In genomic region chr7:139271871-139272270, GRCm38 (mm10) we compare ENCODE assay signal across 15 mouse cellular contexts. TPM values are rescaled to one million over a fixed set of nuclear protein-coding genes. Genes with fewer than 3 reads are reported as not detected.
A peak's percentile ranks its signal among the peaks of the same experiment; 100 is the strongest.
DNase-seq lines count a peak whose midpoint lies in the region; ATAC-seq and TF ChIP-seq lines count a peak whose summit lies in the region.
"Had no signal": no experiment of that assay in that cellular context is flagged by ENCODE, and none has a peak within 500 bp of the region (broad histone marks: within the 10 kb centered on the region; RNA-seq: fewer than 3 reads in every experiment).

No protein-coding gene starts in this region.

- no peak for DNase-seq in heart, postnatal 0 days (ENCODE audit: low spot score)
- DNase-seq in heart, postnatal 10 days = no peak
- peak; percentile 46 for DNase-seq in brain, embryonic 14.5 days (ENCODE audit: low read depth)
- peak; percentile 74 to 75 for DNase-seq in right cerebral cortex, adult 2 months (ENCODE audit: low spot score in 2 of 2)
- DNase-seq in midbrain, embryonic 11.5 days (ENCODE audit: low spot score, missing footprints) = no peak
- no peak for DNase-seq in adipocyte (ENCODE audit: low spot score)
- DNase-seq in midbrain, postnatal 0 days (ENCODE audit: low spot score) = no peak
- DNase-seq: adrenal gland, postnatal 36 days; cerebellum, adult 9-10 months; gastrocnemius, postnatal 36 days had no signal

- H3K9ac ChIP-seq in heart, postnatal 0 days (replicated peaks; ENCODE audit: low read depth, low read length) = no peak overlapping the region
- no peak overlapping the region for H3K9ac ChIP-seq in intestine, embryonic 16.5 days (ENCODE audit: low read depth, low read length)
- H3K9ac ChIP-seq in midbrain, embryonic 11.5 days (ENCODE audit: low read length) = no peak overlapping the region
- H3K9ac ChIP-seq in midbrain, postnatal 0 days (replicated peaks; ENCODE audit: low read length, poor library complexity, severe bottlenecking) = no peak overlapping the region
- H3K9ac ChIP-seq: limb, embryonic 13.5 days had no signal

- 0 out of 2 replicates have a peak overlapping the region, but pooled peaks have one; percentile 26 for H3K27ac ChIP-seq in heart, postnatal 0 days (ENCODE audit: low read depth)
- peak overlapping the region; percentile 94 for H3K27ac ChIP-seq in intestine, embryonic 16.5 days (ENCODE audit: low read length)
- H3K27ac ChIP-seq in midbrain, embryonic 11.5 days (ENCODE audit: low read depth, low read length) = no peak overlapping the region
- no peak overlapping the region for H3K27ac ChIP-seq in midbrain, postnatal 0 days (ENCODE audit: low read depth, low read length)

- intact Hi-C loops in heart, postnatal 10 days (cut with DNase I) = no loop called here

- no peak for TF ChIP-seq CTCF in heart, postnatal 0 days (IDR thresholded peaks at IDR 0.05; ENCODE audit: low read depth)
- no peak for TF ChIP-seq CTCF in brain, embryonic 14.5 days (IDR thresholded peaks at IDR 0.05; ENCODE audit: borderline replicate concordance, extremely low read depth, insufficient read depth, insufficient read length)
- no peak for TF ChIP-seq CTCF in midbrain, postnatal 0 days (IDR thresholded peaks at IDR 0.05)

- no peaks in the 10 kb centered on the region for H3K9me3 ChIP-seq in heart, postnatal 0 days (replicated peaks; ENCODE audit: control insufficient read depth, low read length)
- no peaks in the 10 kb centered on the region for H3K9me3 ChIP-seq in intestine, embryonic 16.5 days (ENCODE audit: control insufficient read depth, low read length)
- no peaks in the 10 kb centered on the region for H3K9me3 ChIP-seq in midbrain, embryonic 11.5 days (ENCODE audit: control insufficient read depth, low read length)
- H3K9me3 ChIP-seq in midbrain, postnatal 0 days (ENCODE audit: low read length) = no peaks in the 10 kb centered on the region
- H3K9me3 ChIP-seq: limb, embryonic 13.5 days had no signal

- H3K36me3 ChIP-seq in heart, postnatal 0 days (replicated peaks; ENCODE audit: control insufficient read depth, insufficient read depth, low read length) = peaks cover 15% of the 10 kb centered on the region; the same call in 1 of the 2 replicates
- peaks cover 4% of the 10 kb centered on the region for H3K36me3 ChIP-seq in intestine, embryonic 16.5 days (ENCODE audit: control insufficient read depth, insufficient read depth, low read length)
- H3K36me3 ChIP-seq in midbrain, embryonic 11.5 days (ENCODE audit: control insufficient read depth, insufficient read depth, low read length) = no peaks in the 10 kb centered on the region
- H3K36me3 ChIP-seq in midbrain, postnatal 0 days (ENCODE audit: insufficient read depth, low read length) = no peaks in the 10 kb centered on the region

- peaks cover 31% of the 10 kb centered on the region for H3K4me1 ChIP-seq in heart, postnatal 0 days (ENCODE audit: control insufficient read depth, insufficient read depth)
- peaks cover 36% of the 10 kb centered on the region for H3K4me1 ChIP-seq in intestine, embryonic 16.5 days (ENCODE audit: control insufficient read depth, insufficient read depth, low read length)
- H3K4me1 ChIP-seq in midbrain, embryonic 11.5 days (ENCODE audit: control insufficient read depth, insufficient read depth, low read length) = no peaks in the 10 kb centered on the region
- H3K4me1 ChIP-seq in midbrain, postnatal 0 days (ENCODE audit: insufficient read depth, low read length) = 0 out of 2 replicates have a peak, but pooled peaks cover 4% of the 10 kb centered on the region

- no peak overlapping the region for H3K4me3 ChIP-seq in heart, postnatal 0 days (ENCODE audit: low read depth, low read length)
- H3K4me3 ChIP-seq in intestine, embryonic 16.5 days (ENCODE audit: low read length) = no peak overlapping the region
- no peak overlapping the region for H3K4me3 ChIP-seq in midbrain, embryonic 11.5 days (ENCODE audit: low read depth, low read length)
- no peak overlapping the region for H3K4me3 ChIP-seq in midbrain, postnatal 0 days (ENCODE audit: low read depth, low read length)
- H3K4me3 ChIP-seq: erythroblast, embryonic 14.5 days; limb, embryonic 13.5 days had no signal

- H3K4me2 ChIP-seq in heart, postnatal 0 days (ENCODE audit: low read depth, low read length) = no peak overlapping the region
- H3K4me2 ChIP-seq in intestine, embryonic 16.5 days (ENCODE audit: low read depth, low read length) = no peak overlapping the region
- no peak overlapping the region for H3K4me2 ChIP-seq in midbrain, embryonic 11.5 days
- H3K4me2 ChIP-seq in midbrain, postnatal 0 days (ENCODE audit: low read depth, low read length, poor library complexity, severe bottlenecking) = no peak overlapping the region
- H3K4me2 ChIP-seq: limb, embryonic 13.5 days had no signal

- TF ChIP-seq EP300 in heart, postnatal 0 days (IDR thresholded peaks at IDR 0.05; ENCODE audit: low read depth) = no peak

- no peak for TF ChIP-seq POLR2A in brain, embryonic 14.5 days (IDR thresholded peaks at IDR 0.05; ENCODE audit: borderline replicate concordance, extremely low read depth, insufficient read depth, insufficient read length, poor library complexity, severe bottlenecking)

- no peaks in the 10 kb centered on the region for H3K27me3 ChIP-seq in heart, postnatal 0 days (ENCODE audit: control insufficient read depth, insufficient read depth, low read length)
- no peaks in the 10 kb centered on the region for H3K27me3 ChIP-seq in intestine, embryonic 16.5 days (replicated peaks; ENCODE audit: control insufficient read depth, insufficient read depth, low read length)
- no peaks in the 10 kb centered on the region for H3K27me3 ChIP-seq in midbrain, embryonic 11.5 days (ENCODE audit: control insufficient read depth, insufficient read depth, low read length)
- no peaks in the 10 kb centered on the region for H3K27me3 ChIP-seq in midbrain, postnatal 0 days (ENCODE audit: insufficient read depth, low read length)
- H3K27me3 ChIP-seq: limb, embryonic 13.5 days had no signal

- 25% methylated on average over 5 of the region's 5 CpGs for WGBS in heart, postnatal 0 days
- 53% methylated on average over 5 of the region's 5 CpGs for WGBS in intestine, embryonic 16.5 days
- 89% methylated on average over 5 of the region's 5 CpGs for WGBS in midbrain, embryonic 11.5 days
- 79% methylated on average over 5 of the region's 5 CpGs for WGBS in midbrain, postnatal 0 days

- no peak for ATAC-seq in heart, postnatal 0 days (ENCODE audit: insufficient read depth, low read depth)
- ATAC-seq in intestine, embryonic 16.5 days = no peak
- ATAC-seq in midbrain, embryonic 11.5 days (ENCODE audit: low FRiP score) = no peak
- ATAC-seq in midbrain, postnatal 0 days (ENCODE audit: low FRiP score) = no peak
- ATAC-seq: inflammation-experienced regulatory T-cells, adult 6 months had no signal

RNA-seq across cellular contexts. Expression of gene Pwwp2b, which starts 23.6 kb away (rescaled TPM):
- 9.0 and 9.4 TPM in 2 replicates for total RNA-seq in heart, postnatal 0 days (2014; rRNA removed; ENCODE audit: low replicate concordance)
- 6.0 and 7.4 TPM in 2 replicates for polyA plus RNA-seq in heart, postnatal 0 days (2015; fragmentation: Nextera tagmentation; extraction: Ambion mirVana)
- 1 to 10 TPM; 8.1 to 9.8 TPM for total RNA-seq in heart, postnatal 10 days (2021)
- 4.3 and 4.5 TPM in 2 replicates for polyA plus RNA-seq in brain, embryonic 14.5 days (2012; rRNA removed)
- 24.3 and 26.1 TPM in 2 replicates for polyA plus RNA-seq in intestine, embryonic 16.5 days (2015; fragmentation: Nextera tagmentation; extraction: Ambion mirVana)
- 2.6 and 3.3 TPM in 2 replicates for polyA plus RNA-seq in midbrain, embryonic 11.5 days (2014; fragmentation: Nextera tagmentation; extraction: Ambion mirVana)
- 3.4 and 3.5 TPM in 2 replicates for total RNA-seq in midbrain, postnatal 0 days (2014; rRNA removed)
- 4.5 and 4.7 TPM in 2 replicates for polyA plus RNA-seq in midbrain, postnatal 0 days (2015; fragmentation: Nextera tagmentation; extraction: Ambion mirVana)
- polyA plus RNA-seq: erythroblast, embryonic 14.5 days had no signal

RNA-seq across cellular contexts. Expression of gene Stk32c, which starts 58.8 kb away (rescaled TPM):
- 0.31 and 0.42 TPM in 2 replicates for total RNA-seq in heart, postnatal 0 days (2014; rRNA removed; ENCODE audit: low replicate concordance)
- 0.08 TPM in 1 of 2 replicates, not detected in the other for polyA plus RNA-seq in heart, postnatal 0 days (2015; fragmentation: Nextera tagmentation; extraction: Ambion mirVana)
- 1 to 10 TPM; 2.8 to 4.6 TPM for total RNA-seq in heart, postnatal 10 days (2021)
- 22.1 and 27.9 TPM in 2 replicates for polyA plus RNA-seq in brain, embryonic 14.5 days (2012; rRNA removed)
- 0.10 and 0.15 TPM in 2 replicates for polyA plus RNA-seq in intestine, embryonic 16.5 days (2015; fragmentation: Nextera tagmentation; extraction: Ambion mirVana)
- 0.33 and 0.63 TPM in 2 replicates for polyA plus RNA-seq in midbrain, embryonic 11.5 days (2014; fragmentation: Nextera tagmentation; extraction: Ambion mirVana)
- total RNA-seq in midbrain, postnatal 0 days (2014; rRNA removed) = 33.2 and 35.6 TPM in 2 replicates
- 2.4 TPM in 2 replicates for polyA plus RNA-seq in midbrain, postnatal 0 days (2015; fragmentation: Nextera tagmentation; extraction: Ambion mirVana)
- total RNA-seq: neutrophil, adult 5-6 weeks had no signal
- polyA plus RNA-seq: erythroblast, embryonic 14.5 days had no signal

RNA-seq across cellular contexts. Expression of gene Lrrc27, which starts 59.1 kb away (rescaled TPM):
- total RNA-seq in heart, postnatal 0 days (2014; rRNA removed; ENCODE audit: low replicate concordance) = 1.9 and 2.9 TPM in 2 replicates
- polyA plus RNA-seq in heart, postnatal 0 days (2015; fragmentation: Nextera tagmentation; extraction: Ambion mirVana) = 3.9 and 5.0 TPM in 2 replicates
- 10 to 100 TPM in 1 of 2 experiments, 1 to 10 TPM in 1; 9.3 to 10.0 TPM for total RNA-seq in heart, postnatal 10 days (2021)
- polyA plus RNA-seq in brain, embryonic 14.5 days (2012; rRNA removed) = 3.8 and 8.3 TPM in 2 replicates
- polyA plus RNA-seq in intestine, embryonic 16.5 days (2015; fragmentation: Nextera tagmentation; extraction: Ambion mirVana) = 4.0 and 4.4 TPM in 2 replicates
- 6.8 and 9.8 TPM in 2 replicates for polyA plus RNA-seq in midbrain, embryonic 11.5 days (2014; fragmentation: Nextera tagmentation; extraction: Ambion mirVana)
- total RNA-seq in midbrain, postnatal 0 days (2014; rRNA removed) = 2.5 and 2.7 TPM in 2 replicates
- 5.6 and 6.6 TPM in 2 replicates for polyA plus RNA-seq in midbrain, postnatal 0 days (2015; fragmentation: Nextera tagmentation; extraction: Ambion mirVana)
- polyA plus RNA-seq: erythroblast, embryonic 14.5 days had no signal

Comparison
In these comparisons a context has a peak if more than half of its experiments do, and no peak if none do; other contexts are left out.
1. DNase-seq: peak in brain, embryonic 14.5 days (single experiment) and right cerebral cortex, adult 2 months (2 of 2); none in heart, postnatal 0 days (single experiment), heart, postnatal 10 days (0 of 2), midbrain, embryonic 11.5 days (single experiment), adipocyte (single experiment) and midbrain, postnatal 0 days (single experiment).
2. H3K27ac ChIP-seq: peak in heart, postnatal 0 days (single experiment) and intestine, embryonic 16.5 days (single experiment); none in midbrain, embryonic 11.5 days (single experiment) and midbrain, postnatal 0 days (single experiment).